Mouse (Mus musculus) bone marrow macrophage, adult 2 months (primary cell): Measurements from ENCODE around the gene Pou2f3. TPM values are rescaled to one million over a fixed set of nuclear protein-coding genes. Genes with fewer than 3 reads are reported as not detected.

Source experiments
- H3K27ac ChIP-seq: 2 replicates; pipeline ENCODE4 v1.5.1; 2012; ENCODE audit warnings: low read depth, low read length; ENCODE audit not compliant: insufficient read depth
- H3K4me1 ChIP-seq: 2 replicates; pipeline ENCODE4 v1.6.1; 2012; ENCODE audit warnings: low read length; ENCODE audit not compliant: control insufficient read depth, insufficient read depth
- H3K4me3 ChIP-seq: 2 replicates; pipeline ENCODE4 v1.5.1; 2012; ENCODE audit warnings: mild to moderate bottlenecking, low read length, moderate library complexity; ENCODE audit not compliant: insufficient read depth
- CTCF ChIP-seq: IDR thresholded peaks from 2 replicates; pipeline ENCODE4 v1.5.1; 2012; ENCODE audit warnings: low read depth, mild to moderate bottlenecking, low read length, moderate library complexity
- POLR2A ChIP-seq: IDR thresholded peaks from 2 replicates; pipeline ENCODE4 v1.6.1; 2012; ENCODE audit warnings: mild to moderate bottlenecking, low read depth, low read length, borderline replicate concordance
- polyA plus RNA-seq: library from polyadenylated mRNA; stranded (reverse); fragments of >200 nt; gene quantifications from 2 replicates; pipeline ENCODE4 v1.2.4, GENCODE M21; 2012; ENCODE audit not compliant: missing spikeins, insufficient read depth, insufficient read length

The Pou2f3 gene
- polyA plus RNA-seq, result not detected in 2 replicates

- no peak for TF ChIP-seq CTCF
- no peak for TF ChIP-seq POLR2A
- no peak within 1 kb of the TSS for H3K4me3 ChIP-seq
- no peaks in the 10 kb centered on the region for H3K4me1 ChIP-seq
- no peak within 1 kb of the TSS for H3K27ac ChIP-seq
These were observed at the start of gene Pou2f3 for GRCm38 (mm10) chr9:43210190-43210682. TSS of gene Pou2f3 (minus strand) at chr9:43210369.

DNA sequence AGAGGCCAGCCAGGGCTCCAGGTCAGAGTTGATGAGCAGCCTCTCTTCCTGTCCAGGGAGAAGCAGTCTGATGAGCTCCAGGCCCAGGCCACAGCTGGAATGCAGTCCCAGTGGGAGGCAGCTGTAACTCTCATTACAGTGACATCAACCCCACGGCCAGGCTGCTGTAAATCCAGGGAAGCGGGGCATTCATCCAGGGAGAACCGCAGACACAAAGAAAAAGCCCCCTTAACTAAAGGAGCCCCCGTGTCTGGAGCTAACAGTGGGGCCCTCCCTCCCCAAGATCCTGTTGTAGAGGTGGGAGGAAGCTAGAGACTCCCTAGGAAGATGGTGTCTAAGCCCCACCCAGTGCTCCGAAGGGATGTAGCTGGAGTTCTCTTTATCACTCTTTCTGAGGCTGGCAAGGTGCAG, 43.1 kb upstream of the Pou2f3 start:
- H3K4me1 ChIP-seq, result no peaks in the 10 kb centered on the region
- TF ChIP-seq POLR2A (no peak), CTCF (no peak)
- no peak overlapping the region for H3K27ac ChIP-seq
- no peak overlapping the region for H3K4me3 ChIP-seq

DNA sequence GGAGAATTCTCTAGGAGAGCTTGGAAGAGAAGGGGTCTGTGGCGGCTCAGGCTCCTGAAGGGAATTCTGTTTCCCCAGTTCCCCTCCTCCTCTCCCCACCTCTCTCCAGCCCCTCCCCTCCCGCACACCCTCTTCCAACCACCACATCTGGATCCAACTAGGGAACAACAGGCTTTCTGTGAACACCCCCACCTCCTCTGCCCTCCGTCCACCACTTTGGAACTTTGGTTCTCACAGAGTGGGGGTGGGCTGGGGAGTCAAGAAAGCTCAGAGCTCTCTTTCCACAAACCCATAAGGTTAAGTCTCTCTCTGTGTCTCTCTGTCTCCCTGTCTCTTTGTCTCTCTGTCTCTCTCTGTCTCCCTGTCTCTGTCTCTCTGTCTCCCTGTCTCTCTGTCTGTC, 42.6 kb upstream of the Pou2f3 start:
- no peak overlapping the region for H3K4me3 ChIP-seq
- TF ChIP-seq POLR2A (no peak), CTCF (no peak)
- no peak overlapping the region for H3K27ac ChIP-seq
- H3K4me1 ChIP-seq, result no peaks in the 10 kb centered on the region

DNA sequence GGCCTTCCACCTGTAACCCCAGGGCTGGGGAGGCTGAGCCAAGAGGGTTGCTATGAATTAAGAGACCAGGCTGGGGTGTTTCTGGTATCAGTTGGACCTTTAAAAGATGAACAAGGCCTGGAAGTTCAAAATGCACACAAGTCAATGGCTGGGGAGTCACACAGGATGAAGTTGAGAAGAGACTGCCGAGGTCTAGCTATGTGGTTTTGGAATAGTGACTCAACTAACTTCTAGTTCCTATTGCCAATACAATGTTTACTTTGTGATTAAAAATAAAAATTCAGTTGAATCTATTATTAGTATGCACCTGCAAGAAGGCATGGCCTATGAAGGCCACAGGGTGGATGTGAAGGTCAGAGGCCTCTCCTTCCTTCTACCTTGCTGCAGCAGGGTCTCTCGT, 41.6 kb upstream of the Pou2f3 start:
- Histone ChIP-seq H3K4me3 (no peak overlapping the region), H3K4me1 (no peaks in the 10 kb centered on the region), H3K27ac (no peak overlapping the region)
- TF ChIP-seq POLR2A, result no peak
- no peak for TF ChIP-seq CTCF

DNA sequence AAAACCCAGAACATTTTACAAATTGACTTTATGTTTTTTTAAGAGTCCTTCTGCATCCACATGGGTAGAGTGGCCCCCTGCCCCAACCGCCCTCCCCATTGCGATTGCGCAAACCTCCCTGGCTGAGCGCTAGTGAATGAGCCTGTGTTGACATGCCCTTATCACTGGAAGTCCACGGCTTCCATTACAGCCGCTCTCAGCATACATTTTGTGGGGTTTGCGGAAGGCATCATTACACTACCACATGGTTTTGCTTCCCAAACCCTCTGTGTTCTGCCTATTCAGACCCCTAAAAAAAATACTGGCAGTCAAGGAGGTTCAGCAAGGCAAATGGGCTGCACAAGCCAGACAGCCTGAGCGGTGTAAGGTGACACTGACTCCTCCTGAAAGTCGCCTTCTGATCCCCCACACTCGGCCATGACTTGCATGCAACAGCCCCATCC, 36.6 kb upstream of the Pou2f3 start:
- peaks cover 5% of the 10 kb centered on the region; the same call in 1 of the 2 replicates for H3K4me1 ChIP-seq
- H3K27ac ChIP-seq, result no peak overlapping the region
- TF ChIP-seq POLR2A, result no peak
- TF ChIP-seq CTCF, result no peak
- H3K4me3 ChIP-seq, result no peak overlapping the region

DNA sequence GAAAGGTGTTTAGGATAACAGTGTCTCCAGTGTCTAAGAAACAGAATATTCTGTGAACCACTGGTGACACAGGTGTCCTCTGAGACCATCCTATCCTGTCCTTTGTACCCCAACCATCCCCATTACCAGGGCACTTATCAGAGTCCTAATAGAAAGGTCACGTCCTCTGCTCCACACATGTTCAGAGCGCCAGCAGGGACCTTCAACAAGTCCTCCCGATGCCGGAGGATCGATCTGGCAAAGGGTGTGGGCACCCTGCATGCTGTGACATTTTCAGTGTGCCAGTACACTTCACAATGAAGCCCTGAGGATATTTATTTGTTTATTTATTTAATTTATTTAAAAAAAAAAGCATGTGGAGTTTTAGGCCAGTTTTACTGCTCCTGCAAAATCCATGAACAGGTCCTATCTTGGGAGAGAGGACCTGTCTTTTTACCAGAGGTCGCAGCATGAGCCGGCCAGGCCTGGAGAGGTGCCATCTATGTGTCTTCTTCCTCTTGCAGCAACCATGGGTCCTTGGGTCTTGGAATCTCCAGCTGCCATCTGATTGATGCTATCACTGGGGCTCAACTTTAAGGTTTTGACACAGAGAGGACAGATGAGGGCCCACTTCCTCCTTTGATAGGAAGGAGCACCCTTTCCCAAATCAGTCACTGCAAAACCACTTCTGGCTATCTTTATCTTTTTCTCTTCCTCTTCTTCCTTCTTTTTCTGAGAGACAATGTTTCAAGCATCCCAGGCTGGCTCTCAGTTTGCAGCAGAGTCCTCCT, 35.8 kb upstream of the Pou2f3 start:
- H3K4me1 ChIP-seq, result peaks cover 5% of the 10 kb centered on the region; the same call in 1 of the 2 replicates
- TF ChIP-seq POLR2A, result no peak
- no peak for TF ChIP-seq CTCF
- no peak overlapping the region for H3K27ac ChIP-seq
- no peak overlapping the region for H3K4me3 ChIP-seq

- TF ChIP-seq CTCF (no peak), POLR2A (no peak)
- H3K4me1 ChIP-seq, result peaks cover 5% of the 10 kb centered on the region; the same call in 1 of the 2 replicates
- H3K4me3 ChIP-seq, result no peak overlapping the region
- H3K27ac ChIP-seq, result no peak overlapping the region
These were observed 32.3 kb upstream of the Pou2f3 start for GRCm38 (mm10) chr9:43242432-43242831.

GRCm38 (mm10) chr9:43241970-43242369, 31.8 kb upstream of the Pou2f3 start:
- H3K27ac ChIP-seq, result no peak overlapping the region
- TF ChIP-seq POLR2A, result no peak
- TF ChIP-seq CTCF, result no peak
- H3K4me3 ChIP-seq, result no peak overlapping the region
- peaks cover 5% of the 10 kb centered on the region; the same call in 1 of the 2 replicates for H3K4me1 ChIP-seq

DNA sequence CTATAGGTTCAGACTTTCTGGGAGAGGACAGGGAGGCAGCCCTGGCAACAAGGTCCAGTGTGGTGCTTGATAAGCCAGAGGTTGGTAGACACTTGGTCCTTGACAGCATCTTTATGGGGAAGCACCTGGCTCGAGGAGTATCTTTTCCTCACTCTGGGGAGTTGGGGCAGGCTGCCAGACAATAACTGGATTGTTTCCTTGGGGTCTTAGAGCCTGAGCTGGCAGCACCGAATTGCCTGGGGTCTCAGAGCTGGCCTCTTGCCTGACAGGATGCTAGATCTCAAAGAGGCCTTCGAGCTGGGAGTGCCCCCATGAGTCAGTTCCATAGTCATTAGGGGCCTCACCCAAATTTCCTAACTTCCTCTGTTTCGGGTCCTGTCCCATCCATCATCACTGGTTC, 31.1 kb upstream of the Pou2f3 start:
- H3K4me3 ChIP-seq, result no peak overlapping the region
- peaks cover 5% of the 10 kb centered on the region; the same call in 1 of the 2 replicates for H3K4me1 ChIP-seq
- H3K27ac ChIP-seq, result no peak overlapping the region
- TF ChIP-seq POLR2A (no peak), CTCF (no peak)

- no peak for TF ChIP-seq CTCF
- no peak for TF ChIP-seq POLR2A
- H3K4me3 ChIP-seq, result no peak overlapping the region
- H3K4me1 ChIP-seq, result peaks cover 5% of the 10 kb centered on the region; the same call in 1 of the 2 replicates
- no peak overlapping the region for H3K27ac ChIP-seq
These were observed 30.4 kb upstream of the Pou2f3 start for GRCm38 (mm10) chr9:43240594-43240900.
